Mouse (Mus musculus) limb, embryonic 14.5 days (tissue): ENCODE measurements around the gene Ube2t. TPM values are rescaled to one million over a fixed set of nuclear protein-coding genes. Genes with fewer than 3 reads are reported as not detected.

Source experiments
- ATAC-seq: fragments of 200-750 bp; cut with Nextera tagmentation; 2 replicates; pipeline ENCODE4 v1.8.0; 2017; ENCODE audit warnings: low read depth, moderate number of reproducible peaks, moderate TSS enrichment; ENCODE audit not compliant: low FRiP score
- DNase-seq: peaks from one replicate; pipeline ENCODE4 v3.0.0-alpha.2; 2015; ENCODE audit warnings: low spot score
- H3K27ac ChIP-seq: fragments of 300-500 bp; sonication (generic); replicated peaks from 2 replicates; pipeline ENCODE4 v1.5.1; 2014; ENCODE audit warnings: low read depth, mild to moderate bottlenecking, low read length, moderate library complexity, mixed read lengths
- H3K27me3 ChIP-seq: fragments of 300-500 bp; sonication (generic); 2 replicates; pipeline ENCODE4 v1.6.1; 2014; ENCODE audit warnings: low read length, mixed read lengths; ENCODE audit not compliant: control insufficient read depth, insufficient read depth
- H3K36me3 ChIP-seq: fragments of 300-500 bp; sonication (generic); 2 replicates; pipeline ENCODE4 v1.6.1; 2014; ENCODE audit warnings: mild to moderate bottlenecking, low read length, moderate library complexity, mixed read lengths; ENCODE audit not compliant: control insufficient read depth, insufficient read depth
- H3K4me1 ChIP-seq: fragments of 300-500 bp; sonication (generic); 2 replicates; pipeline ENCODE4 v1.6.1; 2014; ENCODE audit warnings: antibody characterized with exemption, low read length, mixed read lengths; ENCODE audit not compliant: control insufficient read depth, insufficient read depth
- H3K4me2 ChIP-seq: fragments of 300-500 bp; sonication (generic); replicated peaks from 2 replicates; pipeline ENCODE4 v1.6.1; 2014; ENCODE audit warnings: low read depth, mild to moderate bottlenecking, low read length, moderate library complexity; ENCODE audit not compliant: severe bottlenecking
- H3K4me3 ChIP-seq: fragments of 300-500 bp; sonication (generic); replicated peaks from 2 replicates; pipeline ENCODE4 v1.5.1; 2014; ENCODE audit warnings: low read length
- H3K9ac ChIP-seq: fragments of 300-500 bp; sonication (generic); 2 replicates; pipeline ENCODE4 v1.6.1; 2014; ENCODE audit warnings: mild to moderate bottlenecking, low read depth, low read length, moderate library complexity; ENCODE audit not compliant: severe bottlenecking
- H3K9me3 ChIP-seq: fragments of 300-500 bp; sonication (generic); 2 replicates; pipeline ENCODE4 v1.6.1; 2016; ENCODE audit warnings: low read length; ENCODE audit not compliant: control insufficient read depth
- POLR2A ChIP-seq: fragments of 200-500 bp; IDR thresholded peaks from 2 replicates; pipeline ENCODE4 v1.8.0; 2012; ENCODE audit warnings: inconsistent platforms, mild to moderate bottlenecking, moderate library complexity, borderline replicate concordance; ENCODE audit not compliant: insufficient read depth, insufficient read length; ENCODE audit errors: extremely low read depth
- WGBS: fragments of 180-500 bp; shearing (Covaris S2); extraction: QIAGEN DNeasy Blood & Tissue Kit; methylation state at CpG from one replicate; pipeline ENCODE4 v1.1.7; 2014; 5-methylcytosine and 5-hydroxymethylcytosine counted together
- polyA plus RNA-seq, 2 experiments: library from polyadenylated mRNA; depleted of rRNA in 1 of 2; stranded (reverse) in 1 of 2; unstranded in 1 of 2; fragments of >200 nt; fragmentation: Nextera tagmentation in 1 of 2; extraction: Ambion mirVana in 1 of 2; gene quantifications; 2 replicates each; pipeline versions ENCODE4 v1.2.1 to v1.2.3; 2012 to 2014

Gene Ube2t
- polyA plus RNA-seq (2012; rRNA removed): 20.5 and 23.5 TPM in 2 replicates
- polyA plus RNA-seq (2014; fragmentation: Nextera tagmentation; extraction: Ambion mirVana): 21.7 and 24.3 TPM in 2 replicates

DNA sequence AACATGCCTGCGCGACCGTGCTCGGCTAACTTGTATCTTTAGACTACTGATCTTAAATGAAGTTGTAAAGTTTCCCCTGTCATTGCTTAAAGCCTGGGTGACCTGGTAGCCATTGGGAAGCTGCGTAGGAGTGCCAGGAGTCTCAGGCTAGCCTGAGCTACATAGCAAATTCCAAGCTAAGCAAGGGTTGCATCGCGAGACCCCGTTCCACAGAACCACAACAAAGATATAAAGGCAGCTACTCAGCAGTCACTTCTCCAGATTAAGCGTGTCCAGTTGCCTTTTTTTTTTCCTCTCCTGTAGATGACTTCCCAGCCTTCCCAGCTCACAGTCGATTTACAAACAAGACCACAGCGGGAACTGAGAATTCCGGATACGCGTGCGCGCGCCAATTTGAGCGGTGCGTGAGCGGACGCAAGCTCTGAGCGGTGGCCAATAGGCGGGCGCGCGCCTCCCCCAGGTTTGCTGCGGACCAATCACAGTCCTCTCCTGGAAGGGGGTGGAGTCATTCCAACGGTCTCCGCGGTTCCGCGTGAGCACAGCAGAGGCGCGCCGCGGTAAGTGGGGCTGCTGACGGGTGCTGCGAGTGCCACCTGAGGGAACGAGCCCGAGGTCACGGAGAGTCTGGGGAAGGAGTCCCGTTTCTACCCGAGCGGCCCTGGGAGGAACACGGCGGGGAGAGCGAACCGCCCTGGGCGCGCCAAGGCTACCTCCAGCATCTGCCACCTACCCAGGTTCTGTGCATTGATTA lies at the start of gene Ube2t:
Gene Ube2t (plus strand): TSS at position 513 of the 751 bp plus-strand sequence.
- TF ChIP-seq POLR2A: peak; percentile 81; the same call in 1 of the 2 replicates

DNA sequence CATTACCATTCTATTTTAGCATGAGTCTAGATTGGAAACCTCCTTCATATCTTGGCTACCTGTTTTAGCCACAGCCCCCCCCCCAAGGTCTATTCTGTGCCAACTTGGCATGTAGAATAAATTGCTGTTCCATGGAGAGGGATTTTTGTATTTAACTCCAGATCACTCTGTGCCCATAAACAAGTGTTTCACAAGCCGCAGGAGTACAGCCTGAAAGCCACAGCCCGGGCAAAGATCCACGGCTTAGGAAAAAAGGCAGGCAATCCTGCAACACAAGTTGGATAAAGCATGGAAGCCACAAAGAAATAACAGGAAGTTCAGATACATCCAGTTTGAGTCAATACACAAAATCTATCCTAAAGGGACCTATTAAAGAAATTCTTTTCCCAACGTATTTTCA lies 48.8 kb upstream of the Ube2t start:
- ATAC-seq (no peak), DNase-seq (peak; percentile 52)
- Histone ChIP-seq H3K27ac (no peak overlapping the region), H3K9ac (no peak overlapping the region), H3K4me1 (peaks cover 3% of the 10 kb centered on the region; the same call in 1 of the 2 replicates), H3K4me2 (no peak overlapping the region), H3K27me3 (no peaks in the 10 kb centered on the region), H3K36me3 (no peaks in the 10 kb centered on the region), H3K9me3 (no peaks in the 10 kb centered on the region), H3K4me3 (no peak overlapping the region)
- TF ChIP-seq POLR2A: no peak
- WGBS: 57% methylated on average over 4 of the region's 4 CpGs

More for the DNA sequence above, at the start of gene Ube2t:
- Histone ChIP-seq H3K9me3 (no peaks in the 10 kb centered on the region), H3K36me3 (no peaks in the 10 kb centered on the region), H3K4me2 (peak within 1 kb of the TSS; percentile 60), H3K9ac (peak within 1 kb of the TSS; percentile 49), H3K4me3 (peak within 1 kb of the TSS; percentile 58), H3K4me1 (0 out of 2 replicates have a peak, but pooled peaks cover 3% of the 10 kb centered on the region), H3K27me3 (no peaks in the 10 kb centered on the region), H3K27ac (no peak within 1 kb of the TSS)
- ATAC-seq (peak; percentile 100), DNase-seq (peak; percentile 96)
- WGBS: 3% methylated on average over 50 of the region's 50 CpGs

DNA sequence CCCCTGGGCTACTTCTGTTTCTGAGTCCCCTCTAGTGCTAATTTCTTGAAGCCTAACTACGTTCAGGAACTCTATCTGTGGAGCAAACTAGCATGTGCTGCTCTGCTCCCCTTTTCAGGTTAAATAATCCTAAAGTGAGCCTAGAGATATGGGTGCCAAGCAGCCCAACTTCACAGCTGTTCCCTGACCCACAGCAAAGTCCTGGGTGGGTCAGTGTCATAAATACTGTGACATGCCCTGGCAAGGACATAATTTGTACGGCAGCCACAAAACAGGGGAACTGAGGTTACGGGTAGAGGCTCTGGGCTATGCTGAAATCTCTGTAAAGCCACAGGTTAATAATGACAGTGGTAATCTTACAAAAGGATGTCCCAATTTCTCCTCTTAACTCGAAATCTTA lies 46.9 kb upstream of the Ube2t start:
- no peak overlapping the region for H3K4me3 ChIP-seq
- peaks cover 3% of the 10 kb centered on the region; the same call in 1 of the 2 replicates for H3K4me1 ChIP-seq
- H3K27me3 ChIP-seq: no peaks in the 10 kb centered on the region
- no peak overlapping the region for H3K9ac ChIP-seq
- no peaks in the 10 kb centered on the region for H3K36me3 ChIP-seq
- no peak overlapping the region for H3K4me2 ChIP-seq
- no peak overlapping the region for H3K27ac ChIP-seq
- ATAC-seq (no peak), DNase-seq (no peak)
- 77% methylated on average over 4 of the region's 4 CpGs for whole genome bisulfite sequencing
- TF ChIP-seq POLR2A: no peak
- H3K9me3 ChIP-seq: no peaks in the 10 kb centered on the region

DNA sequence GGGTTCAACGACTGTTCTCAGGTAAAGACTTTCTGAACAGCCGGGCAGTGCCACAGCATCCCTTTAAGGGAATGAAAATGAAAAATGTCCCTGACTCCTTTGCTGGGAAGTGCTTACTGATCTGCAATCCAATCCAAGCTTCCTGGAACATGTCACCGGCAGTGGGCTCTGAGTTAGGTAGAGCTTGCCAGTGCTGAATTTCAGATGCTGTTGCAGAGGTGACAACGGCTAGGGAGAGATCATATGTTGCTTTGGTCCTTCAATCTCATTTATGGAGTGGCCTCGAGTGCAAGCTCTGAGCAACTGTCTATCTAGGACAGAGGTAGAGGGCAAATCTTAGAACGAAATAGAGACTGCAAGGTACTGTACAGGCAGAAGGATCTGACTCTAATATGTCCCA lies 43.4 kb upstream of the Ube2t start:
- Histone ChIP-seq H3K9ac (no peak overlapping the region), H3K27ac (no peak overlapping the region), H3K4me1 (no peaks in the 10 kb centered on the region), H3K4me2 (no peak overlapping the region), H3K4me3 (no peak overlapping the region), H3K36me3 (no peaks in the 10 kb centered on the region), H3K9me3 (no peaks in the 10 kb centered on the region), H3K27me3 (no peaks in the 10 kb centered on the region)
- no peak for DNase-seq
- no peak for TF ChIP-seq POLR2A
- WGBS: 83% methylated on average over 6 of the region's 6 CpGs
- ATAC-seq: no peak

DNA sequence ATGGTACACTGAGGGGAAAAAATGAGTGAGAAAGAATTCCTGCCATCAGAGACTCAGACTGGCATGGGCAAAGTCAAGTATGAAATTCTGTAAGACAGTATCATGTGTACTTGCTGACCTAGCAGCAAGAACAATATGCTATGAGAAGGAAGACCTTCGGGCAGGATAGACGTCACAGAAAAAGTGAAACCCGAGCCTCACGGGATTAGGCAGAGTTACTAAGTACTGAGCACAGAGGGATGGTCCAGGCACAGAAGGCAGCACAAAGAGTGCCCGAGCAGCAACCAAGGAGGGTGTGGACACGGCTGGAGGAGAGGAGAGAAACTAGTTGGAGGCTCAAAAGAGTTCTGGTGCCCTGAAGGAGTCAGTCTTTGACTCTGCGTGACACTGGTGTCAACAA lies 29.9 kb upstream of the Ube2t start:
- Histone ChIP-seq H3K4me2 (no peak overlapping the region), H3K27me3 (no peaks in the 10 kb centered on the region), H3K27ac (no peak overlapping the region), H3K9ac (no peak overlapping the region), H3K4me3 (no peak overlapping the region), H3K36me3 (no peaks in the 10 kb centered on the region), H3K4me1 (0 out of 2 replicates have a peak, but pooled peaks cover 4% of the 10 kb centered on the region), H3K9me3 (no peaks in the 10 kb centered on the region)
- DNase-seq (no peak), ATAC-seq (no peak)
- TF ChIP-seq POLR2A: no peak
- WGBS: 38% methylated on average over 7 of the region's 7 CpGs
